In the genomic region with DNA sequence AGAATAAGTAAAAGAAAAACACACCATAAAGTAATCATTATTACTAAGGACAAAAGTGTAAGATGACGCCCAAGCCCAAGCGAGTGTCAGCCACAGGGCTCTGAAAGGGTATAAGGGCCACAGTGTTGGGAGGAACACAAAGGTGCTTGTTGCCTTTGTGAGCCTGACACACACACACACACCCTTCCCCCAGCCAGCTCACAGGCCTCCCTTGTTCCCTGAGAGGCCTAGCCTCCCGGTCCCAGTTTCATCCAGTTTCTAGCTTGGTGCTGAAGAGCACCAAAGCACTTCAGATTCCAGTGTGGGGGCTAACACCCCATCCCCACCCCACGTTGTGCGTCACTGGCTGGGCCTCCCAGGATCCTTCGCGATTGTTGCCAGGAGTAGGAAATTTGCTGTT, we compare ENCODE assay signal across 7 mouse cellular contexts. TPM values are rescaled to one million over a fixed set of nuclear protein-coding genes. Genes with fewer than 3 reads are reported as not detected.
DNase-seq lines count a peak whose midpoint lies in the region; ATAC-seq and TF ChIP-seq lines count a peak whose summit lies in the region.

No protein-coding gene starts in this region.

- H3K4me2 ChIP-seq in forebrain, postnatal 0 days (ENCODE audit: low read depth), result no peak overlapping the region
- no peak overlapping the region for H3K4me2 ChIP-seq in limb, embryonic 11.5 days (ENCODE audit: low read depth, severe bottlenecking)
- H3K4me2 ChIP-seq in liver, embryonic 11.5 days, result no peak overlapping the region

- peak; percentile 86 for ATAC-seq in forebrain, postnatal 0 days
- ATAC-seq in limb, embryonic 11.5 days (ENCODE audit: insufficient number of reproducible peaks, low FRiP score, low TSS enrichment, low read depth), result 0 out of 2 replicates have a peak, but pooled peaks have one; percentile 38
- ATAC-seq in liver, embryonic 11.5 days (replicated peaks; ENCODE audit: low FRiP score), result no peak

- H3K27ac ChIP-seq in forebrain, postnatal 0 days (ENCODE audit: low read depth, low read length), result no peak overlapping the region
- no peak overlapping the region; the same call in 1 of the 2 replicates for H3K27ac ChIP-seq in limb, embryonic 11.5 days (replicated peaks; ENCODE audit: low read depth, low read length)
- H3K27ac ChIP-seq in liver, embryonic 11.5 days (ENCODE audit: low read depth, low read length), result no peak overlapping the region

- no peaks in the 10 kb centered on the region for H3K36me3 ChIP-seq in forebrain, postnatal 0 days (ENCODE audit: insufficient read depth)
- no peaks in the 10 kb centered on the region for H3K36me3 ChIP-seq in limb, embryonic 11.5 days (ENCODE audit: control insufficient read depth, insufficient read depth, low read length)
- no peaks in the 10 kb centered on the region for H3K36me3 ChIP-seq in liver, embryonic 11.5 days (ENCODE audit: control insufficient read depth, insufficient read depth, low read length)

- DNase-seq in right cerebral cortex, postnatal 10 days (ENCODE audit: low spot score in 2 of 2), result peak; percentile 42 to 57
- no peak for DNase-seq in right cerebral cortex, adult 2 months (ENCODE audit: low spot score in 2 of 2)
- peak; percentile 14 for DNase-seq in forebrain, postnatal 0 days
- DNase-seq in limb, embryonic 11.5 days (ENCODE audit: low spot score), result peak; percentile 40
- DNase-seq in spleen, adult 18-20 months, result no peak
- no peak for DNase-seq in adrenal gland, adult 18-20 months (ENCODE audit: low spot score in 2 of 2)
- DNase-seq in liver, embryonic 11.5 days (ENCODE audit: low spot score), result no peak

- H3K9ac ChIP-seq in forebrain, postnatal 0 days, result no peak overlapping the region
- H3K9ac ChIP-seq in limb, embryonic 11.5 days (ENCODE audit: low read length), result no peak overlapping the region
- H3K9ac ChIP-seq in liver, embryonic 11.5 days (ENCODE audit: low read depth, low read length), result no peak overlapping the region

- TF ChIP-seq CTCF in forebrain, postnatal 0 days (IDR thresholded peaks at IDR 0.05; ENCODE audit: low read depth), result no peak

- H3K27me3 ChIP-seq in forebrain, postnatal 0 days (ENCODE audit: insufficient read depth, low read length), result no peaks in the 10 kb centered on the region
- no peaks in the 10 kb centered on the region for H3K27me3 ChIP-seq in limb, embryonic 11.5 days (ENCODE audit: control insufficient read depth, insufficient read depth, low read length)
- H3K27me3 ChIP-seq in liver, embryonic 11.5 days (replicated peaks; ENCODE audit: control insufficient read depth, insufficient read depth, low read length), result no peaks in the 10 kb centered on the region

- no peak overlapping the region for H3K4me3 ChIP-seq in forebrain, postnatal 0 days (ENCODE audit: low read depth, low read length)
- no peak overlapping the region for H3K4me3 ChIP-seq in limb, embryonic 11.5 days (ENCODE audit: low read depth, low read length)
- no peak overlapping the region for H3K4me3 ChIP-seq in liver, embryonic 11.5 days (ENCODE audit: low read depth, low read length)

- no peaks in the 10 kb centered on the region for H3K9me3 ChIP-seq in forebrain, postnatal 0 days (ENCODE audit: low read length)
- H3K9me3 ChIP-seq in limb, embryonic 11.5 days (ENCODE audit: control insufficient read depth, low read length), result no peaks in the 10 kb centered on the region
- H3K9me3 ChIP-seq in liver, embryonic 11.5 days (ENCODE audit: control insufficient read depth, low read length), result no peaks in the 10 kb centered on the region

- peaks cover 4% of the 10 kb centered on the region; the same call in 1 of the 2 replicates for H3K4me1 ChIP-seq in forebrain, postnatal 0 days (ENCODE audit: insufficient read depth)
- H3K4me1 ChIP-seq in limb, embryonic 11.5 days (ENCODE audit: control insufficient read depth, insufficient read depth, low read length), result peaks cover 11% of the 10 kb centered on the region; the same call in 1 of the 2 replicates
- peaks cover 11% of the 10 kb centered on the region for H3K4me1 ChIP-seq in liver, embryonic 11.5 days (replicated peaks; ENCODE audit: control insufficient read depth, insufficient read depth, low read length)

- WGBS in forebrain, postnatal 0 days, result 33% methylated on average over 7 of the region's 7 CpGs
- 45% methylated on average over 7 of the region's 7 CpGs for WGBS in limb, embryonic 11.5 days
- WGBS in liver, embryonic 11.5 days, result 74% methylated on average over 7 of the region's 7 CpGs

RNA-seq across cellular contexts. Expression of gene Depdc1b, which starts 14.7 kb away (rescaled TPM):
- total RNA-seq in forebrain, postnatal 0 days (2014; rRNA removed), result 1.8 and 3.1 TPM in 2 replicates
- polyA plus RNA-seq in forebrain, postnatal 0 days (2015; fragmentation: Nextera tagmentation; extraction: Ambion mirVana), result 0.50 and 0.51 TPM in 2 replicates
- 18.0 and 18.9 TPM in 2 replicates for polyA plus RNA-seq in limb, embryonic 11.5 days (2014; fragmentation: Nextera tagmentation; extraction: Ambion mirVana)
- under 1 TPM in 1 of 2 experiments, not detected in 1; 0.27 TPM for total RNA-seq in adrenal gland, adult 18-20 months (2021)
- polyA plus RNA-seq in liver, embryonic 11.5 days (2014; fragmentation: Nextera tagmentation; extraction: Ambion mirVana), result 13.5 and 14.9 TPM in 2 replicates

Comparison
In these comparisons a context has a peak if more than half of its experiments do, and no peak if none do; other contexts are left out.
1. DNase-seq: peak in right cerebral cortex, postnatal 10 days (2 of 2), forebrain, postnatal 0 days (single experiment) and limb, embryonic 11.5 days (single experiment); none in right cerebral cortex, adult 2 months (0 of 2), spleen, adult 18-20 months (0 of 2), adrenal gland, adult 18-20 months (0 of 2) and liver, embryonic 11.5 days (single experiment).